Mouse (Mus musculus) adrenal gland, adult (tissue): ENCODE results near the gene Gm3147.
"Not testable (repeated sequence)": the region's sequence is repeated elsewhere in the genome, so short reads cannot be mapped to it uniquely, and the experiment has no call there.

ENCODE experiments used
- DNase-seq, 2 experiments: peaks; one replicate each; pipeline ENCODE4 v3.0.0; 2022 to 2023; ENCODE audit warnings: low spot score in 1 of 2; ENCODE audit not compliant: inconsistent age in 2 of 2

Gene Gm3147

GRCm38 (mm10) chr5:94616242-94616641, at the start of gene Gm3147:
TSS of gene Gm3147 (minus strand) at chr5:94616342.
- not testable (repeated sequence) for DNase-seq

DNA sequence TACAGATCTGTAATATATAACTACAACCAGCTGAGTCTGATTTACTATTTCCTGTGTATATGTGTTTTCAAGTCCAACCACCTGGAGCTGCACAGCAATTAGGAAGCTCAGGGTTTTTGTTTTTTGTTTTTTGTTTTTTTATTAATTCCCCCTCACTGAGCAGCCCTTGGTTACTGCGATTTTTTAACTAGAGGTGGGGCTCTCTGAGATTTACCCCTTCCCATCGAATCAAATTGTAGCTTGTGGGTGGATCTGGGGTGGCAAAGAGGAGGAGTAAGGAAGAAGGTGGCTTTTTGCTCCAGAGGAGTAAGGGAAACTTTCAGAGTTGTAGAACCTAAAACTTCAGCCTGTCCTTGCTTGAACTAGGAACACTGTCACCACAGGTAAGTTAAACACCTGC, 31.9 kb upstream of the Gm3147 start, which contains the start of gene Gm6205:
Gene Gm6205, plus strand, starts transcription at position 301 of the 400 bp plus-strand sequence.
- not testable (repeated sequence) for DNase-seq

DNA sequence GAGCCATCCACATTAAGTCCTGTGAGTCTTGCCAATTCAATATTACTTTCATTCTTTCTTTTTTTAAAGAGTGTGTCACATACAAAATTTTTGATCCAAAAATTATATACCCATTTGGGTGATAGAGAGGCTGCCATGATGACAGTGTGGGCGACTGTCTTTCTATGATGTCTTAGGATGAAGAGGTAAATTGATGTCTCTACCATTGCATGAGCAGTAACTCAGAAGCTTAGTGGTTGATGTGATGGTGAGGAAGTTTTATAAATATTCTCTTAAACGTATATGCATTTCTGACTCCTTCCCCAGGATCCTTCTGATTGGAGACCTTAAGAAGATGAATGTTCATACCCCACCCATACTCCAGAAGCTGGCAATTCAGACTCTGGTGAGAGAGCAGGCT, 7.5 kb upstream of the Gm3147 start, which contains the start of gene Gm6509:
Gene Gm6509, plus strand, starts transcription at position 301 of the 400 bp plus-strand sequence.
- not testable (repeated sequence) for DNase-seq
